Mouse (Mus musculus) left cerebral cortex, adult 9 months (tissue): ENCODE measurements around the gene Pm20d1.
A peak's percentile ranks its signal among the peaks of the same experiment; 100 is the strongest.

Experiments used
- DNase-seq, 2 experiments: peaks; one replicate each; pipeline ENCODE4 v3.0.0; 2022; ENCODE audit warnings: low spot score in 2 of 2

Pm20d1 gene

GRCm38 (mm10) chr1:131828297-131829126 lies 31.3 kb downstream of the Pm20d1 start:
- peak in 1 of 2 experiments; percentile 32 for DNase-seq

- DNase-seq = no peak
Measured at GRCm38 (mm10) chr1:131829279-131829678, 32.1 kb downstream of the Pm20d1 start.

GRCm38 (mm10) chr1:131830561-131830960 lies 33.4 kb downstream of the Pm20d1 start:
- no peak for DNase-seq

- no peak for DNase-seq
Measured at GRCm38 (mm10) chr1:131830971-131831641, 33.9 kb downstream of the Pm20d1 start.

DNA sequence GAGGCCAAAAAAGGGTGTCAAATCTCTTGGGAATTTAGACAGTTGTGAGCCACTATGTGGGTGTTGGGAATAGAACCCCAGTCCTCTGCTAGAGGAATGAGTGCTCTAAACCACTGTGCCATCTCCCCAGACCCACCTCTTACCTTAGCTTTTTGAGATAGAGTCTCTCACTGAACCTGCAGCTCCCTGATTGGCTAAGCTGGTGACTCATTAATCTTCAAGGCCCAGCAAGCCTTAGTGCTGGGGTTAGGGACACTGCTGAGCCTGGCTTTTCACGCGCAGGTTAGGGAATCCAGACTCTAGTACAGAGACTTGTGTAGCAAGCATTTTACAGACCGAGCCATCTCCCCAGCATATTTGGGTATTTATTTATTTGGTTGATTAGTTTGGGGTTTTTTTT lies 39.9 kb downstream of the Pm20d1 start:
- no peak for DNase-seq

- DNase-seq = no peak
Measured at GRCm38 (mm10) chr1:131838542-131838941, 41.4 kb downstream of the Pm20d1 start.

GRCm38 (mm10) chr1:131839279-131839678 lies 42.1 kb downstream of the Pm20d1 start:
- DNase-seq = no peak

DNA sequence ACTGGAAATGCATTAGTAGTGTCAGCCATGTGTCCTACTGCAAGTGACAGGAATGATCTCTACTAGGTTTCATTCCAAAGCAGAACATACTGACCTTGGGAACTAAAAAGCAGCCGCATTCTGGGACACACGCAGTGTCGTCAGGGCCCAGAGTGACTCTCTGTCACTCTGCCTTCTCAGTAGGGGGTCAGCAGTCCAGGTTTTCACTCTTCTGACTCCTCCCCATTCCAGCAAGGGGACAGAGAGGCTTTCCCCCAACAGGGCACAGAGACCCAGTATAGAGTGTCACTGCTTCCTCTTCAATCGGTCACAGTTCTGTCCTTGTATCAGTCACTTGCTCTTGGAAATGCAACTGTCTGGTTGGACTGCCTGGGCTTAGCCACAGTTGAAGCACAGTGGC lies 45.0 kb downstream of the Pm20d1 start:
- no peak for DNase-seq

- DNase-seq = no peak
Measured at GRCm38 (mm10) chr1:131843758-131844157, 46.6 kb downstream of the Pm20d1 start.

- DNase-seq = no peak
Measured at GRCm38 (mm10) chr1:131844883-131845282, 47.7 kb downstream of the Pm20d1 start.

GRCm38 (mm10) chr1:131846255-131846654 lies 49.1 kb downstream of the Pm20d1 start:
- peak in 1 of 2 experiments; percentile 62 for DNase-seq

- DNase-seq = no peak
Measured at GRCm38 (mm10) chr1:131861811-131862210, 64.6 kb downstream of the Pm20d1 start.

- no peak for DNase-seq
Measured at GRCm38 (mm10) chr1:131865596-131865995, 68.4 kb downstream of the Pm20d1 start.

DNA sequence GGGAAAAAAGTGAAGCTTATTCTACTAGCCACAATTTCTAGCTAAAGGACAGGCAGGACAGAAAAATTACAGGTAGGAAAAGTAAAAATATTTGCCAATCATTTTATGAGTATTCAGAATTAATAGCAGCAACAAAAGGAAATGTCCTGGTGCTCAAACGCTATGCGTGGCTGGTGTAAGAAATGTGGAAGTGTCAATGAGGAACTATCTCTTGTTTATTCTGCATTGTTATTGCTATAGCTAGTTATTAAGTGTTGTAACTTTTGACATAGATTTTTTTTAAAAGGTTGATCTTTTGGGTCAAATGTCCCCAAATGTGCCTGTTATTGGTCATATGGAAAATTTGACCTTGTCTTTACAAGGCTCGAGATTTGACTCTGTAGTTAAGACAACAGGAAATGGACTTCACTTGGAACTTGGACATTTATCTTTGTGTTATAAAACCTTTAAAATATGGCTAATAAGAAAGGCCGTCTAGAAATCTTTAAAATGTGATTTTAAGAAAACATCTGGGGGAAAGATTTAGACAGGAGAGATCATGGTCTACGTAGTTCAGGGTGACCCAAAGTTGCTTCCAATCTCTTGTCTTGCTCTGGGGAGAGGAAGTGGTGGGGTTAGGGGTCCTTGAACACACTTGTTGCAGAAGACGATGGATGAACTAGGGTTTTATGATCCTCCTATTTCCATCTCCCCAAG lies 69.3 kb downstream of the Pm20d1 start:
- no peak for DNase-seq

GRCm38 (mm10) chr1:131867093-131867945 lies 70.1 kb downstream of the Pm20d1 start, which contains the start of gene Rab29:
Gene Rab29, plus strand, starts transcription at chr1:131867224.
- DNase-seq = peak; percentile 63 to 92

GRCm38 (mm10) chr1:131867946-131868290 lies 70.7 kb downstream of the Pm20d1 start:
- no peak for DNase-seq

DNA sequence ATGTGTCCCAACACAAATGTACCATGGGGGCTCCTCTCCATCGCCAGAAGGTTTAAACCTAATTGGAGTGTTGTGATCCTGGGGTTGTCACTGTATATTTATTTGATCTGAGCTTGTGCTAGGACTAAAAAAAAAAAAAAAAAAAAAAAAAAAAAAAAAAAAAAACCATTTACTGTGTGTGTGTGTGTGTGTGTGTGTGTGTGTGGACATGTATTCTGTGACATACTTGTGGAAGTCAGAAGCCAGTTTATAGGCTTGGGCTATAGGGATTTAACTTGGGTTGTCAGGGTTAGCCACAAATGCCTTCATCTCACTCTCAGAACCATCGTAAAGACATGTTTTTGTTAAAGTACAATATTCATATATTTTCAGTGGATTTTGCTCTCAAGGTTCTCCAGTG lies 72.4 kb downstream of the Pm20d1 start:
- DNase-seq = no peak
